Mouse (Mus musculus): ENCODE data around the gene Olfr506. TPM values are rescaled to one million over a fixed set of nuclear protein-coding genes. Genes with fewer than 3 reads are reported as not detected.
"Not testable (repeated sequence)": the region's sequence is repeated elsewhere in the genome, so short reads cannot be mapped to it uniquely, and the experiment has no call there.

Gene Olfr506
- total RNA-seq (2015; ENCODE audit: low replicate concordance): not detected in 2 replicates
- not detected in 2 replicates for total RNA-seq (2017; ENCODE audit: low replicate concordance)

DNA sequence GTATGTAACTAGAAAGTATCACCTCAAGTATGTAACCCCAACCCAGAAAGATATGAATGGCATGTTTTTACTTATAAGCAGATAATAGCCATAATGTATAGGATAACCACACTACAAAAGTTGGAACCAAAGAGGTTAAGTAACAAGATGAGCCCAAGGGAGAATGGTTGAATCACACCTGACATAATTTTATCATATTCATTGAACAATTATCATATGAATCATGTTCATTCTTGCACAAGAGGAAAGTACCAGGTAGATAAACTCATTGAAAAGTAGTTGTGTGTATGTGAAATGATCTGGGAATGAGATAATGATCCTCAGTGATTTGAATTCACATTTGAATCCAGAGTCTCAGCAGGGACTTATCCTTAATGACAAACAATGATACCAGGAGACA, at the start of gene Olfr506:
TSS of gene Olfr506 (plus strand) at position 301 of the 400 bp plus-strand sequence.
- ATAC-seq (replicated peaks; ENCODE audit: low FRiP score, poor library complexity, severe bottlenecking): no peak

- no peak for ATAC-seq (replicated peaks; ENCODE audit: low FRiP score, poor library complexity, severe bottlenecking)
These were observed 44.9 kb upstream of the Olfr506 start, which contains the start of gene Olfr504 for GRCm38 (mm10) chr7:108565693-108566092. TSS of gene Olfr504 (minus strand) at chr7:108565793.

DNA sequence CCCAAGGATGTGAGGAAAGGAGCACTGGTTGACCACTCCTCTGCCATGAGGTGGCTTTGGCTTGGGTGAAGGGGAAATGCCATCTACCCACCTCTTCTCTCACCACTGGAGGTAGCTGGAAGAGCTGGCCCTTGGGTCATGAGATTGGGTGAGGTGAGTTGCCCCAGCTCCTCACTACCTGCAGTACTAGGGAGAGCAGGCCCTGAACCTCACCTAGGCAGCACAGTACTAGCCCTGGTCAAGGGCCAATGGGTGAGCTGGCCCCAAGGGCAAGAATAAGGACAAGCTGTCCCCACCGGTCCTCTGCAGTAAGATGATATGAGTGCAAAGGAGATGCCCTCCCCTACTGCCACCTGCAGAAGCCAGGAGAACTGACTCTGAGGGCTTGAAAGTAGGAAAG, 20.8 kb upstream of the Olfr506 start:
- ATAC-seq (replicated peaks; ENCODE audit: low FRiP score, poor library complexity, severe bottlenecking): no peak

DNA sequence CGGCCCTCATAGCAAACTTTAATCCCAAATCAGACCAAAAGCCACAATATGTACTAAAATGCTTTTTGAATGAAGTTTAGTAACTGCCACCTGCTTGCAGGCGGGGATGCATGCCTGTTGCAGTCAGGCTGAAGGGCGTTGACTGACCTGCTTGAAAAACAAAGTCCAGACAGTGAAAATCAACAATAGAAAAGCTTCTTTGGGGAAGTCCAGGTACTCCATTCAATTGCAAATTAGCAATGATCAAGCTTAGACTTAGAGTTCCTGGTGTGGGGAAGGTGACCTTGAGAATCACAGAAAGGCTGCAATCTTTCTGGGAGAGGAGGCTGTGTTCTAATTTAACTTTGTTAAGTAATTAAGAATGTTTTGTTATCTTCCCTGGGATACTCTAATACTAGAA, 8.7 kb upstream of the Olfr506 start:
- ATAC-seq (replicated peaks; ENCODE audit: low FRiP score, poor library complexity, severe bottlenecking): not testable (repeated sequence)

- no peak for ATAC-seq (replicated peaks; ENCODE audit: low FRiP score, poor library complexity, severe bottlenecking)
These were observed 3.5 kb downstream of the Olfr506 start for GRCm38 (mm10) chr7:108614110-108614509.

GRCm38 (mm10) chr7:108616781-108617180, 6.2 kb downstream of the Olfr506 start:
- ATAC-seq (replicated peaks; ENCODE audit: low FRiP score, poor library complexity, severe bottlenecking): not testable (repeated sequence)

DNA sequence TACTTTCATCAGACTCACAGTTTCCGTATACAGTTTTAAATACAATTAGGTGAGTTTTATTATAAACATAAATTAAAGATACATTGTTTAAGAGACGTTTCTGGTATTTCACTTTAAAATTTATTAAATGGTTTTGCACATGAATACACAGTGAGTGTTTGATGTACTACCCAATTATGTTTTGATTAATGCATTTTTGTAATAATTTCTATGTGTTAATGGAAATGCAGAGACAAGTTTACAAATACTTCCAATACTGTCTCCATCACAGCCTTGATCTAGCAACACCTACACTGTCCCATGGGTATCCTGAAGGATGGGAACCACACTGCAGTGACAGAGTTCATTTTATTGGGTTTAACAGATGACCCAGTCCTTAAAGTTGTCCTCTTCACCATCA, 10.9 kb downstream of the Olfr506 start, which contains the start of gene Olfr507:
TSS of gene Olfr507 (plus strand) at position 301 of the 400 bp plus-strand sequence.
- ATAC-seq (replicated peaks; ENCODE audit: low FRiP score, poor library complexity, severe bottlenecking): no peak

GRCm38 (mm10) chr7:108629694-108630093, 19.1 kb downstream of the Olfr506 start, which contains the start of gene Olfr508:
TSS of gene Olfr508 (plus strand) at chr7:108629994.
- no peak for ATAC-seq (replicated peaks; ENCODE audit: low FRiP score, poor library complexity, severe bottlenecking)

GRCm38 (mm10) chr7:108651806-108652205, 41.2 kb downstream of the Olfr506 start, which contains the start of gene Olfr509:
TSS of gene Olfr509 (minus strand) at chr7:108651906.
- ATAC-seq (replicated peaks; ENCODE audit: low FRiP score, poor library complexity, severe bottlenecking): no peak

- no peak for ATAC-seq (replicated peaks; ENCODE audit: low FRiP score, poor library complexity, severe bottlenecking)
These were observed 51.8 kb downstream of the Olfr506 start for GRCm38 (mm10) chr7:108662419-108662818.

Other genes with a start within 250 kb of the Olfr506 start
- gene Olfr494, start 245.5 kb upstream of the Olfr506 start, total RNA-seq (2015; ENCODE audit: low replicate concordance): not detected in 2 replicates
- not detected in 2 replicates for gene Olfr494, start 245.5 kb upstream of the Olfr506 start, total RNA-seq (2017; ENCODE audit: low replicate concordance)
- not detected in 2 replicates for gene Olfr495, start 217.6 kb upstream of the Olfr506 start, total RNA-seq (2015; ENCODE audit: low replicate concordance)
- not detected in 2 replicates for gene Olfr495, start 217.6 kb upstream of the Olfr506 start, total RNA-seq (2017; ENCODE audit: low replicate concordance)
- gene Olfr497, start 190.4 kb upstream of the Olfr506 start, total RNA-seq (2015; ENCODE audit: low replicate concordance): not detected in 2 replicates
- gene Olfr497, start 190.4 kb upstream of the Olfr506 start, total RNA-seq (2017; ENCODE audit: low replicate concordance): not detected in 2 replicates
- not detected in 2 replicates for gene Olfr498, start 145.5 kb upstream of the Olfr506 start, total RNA-seq (2015; ENCODE audit: low replicate concordance)
- 0.13 TPM in 1 of 2 replicates, not detected in the other for gene Olfr498, start 145.5 kb upstream of the Olfr506 start, total RNA-seq (2017; ENCODE audit: low replicate concordance)
- gene Olfr502, start 85.7 kb upstream of the Olfr506 start, total RNA-seq (2015; ENCODE audit: low replicate concordance): not detected in 2 replicates
- gene Olfr502, start 85.7 kb upstream of the Olfr506 start, total RNA-seq (2017; ENCODE audit: low replicate concordance): not detected in 2 replicates
- not detected in 2 replicates for gene Olfr503, start 66.3 kb upstream of the Olfr506 start, total RNA-seq (2015; ENCODE audit: low replicate concordance)
- not detected in 2 replicates for gene Olfr503, start 66.3 kb upstream of the Olfr506 start, total RNA-seq (2017; ENCODE audit: low replicate concordance)
- not detected in 2 replicates for gene Olfr504, start 45.0 kb upstream of the Olfr506 start, total RNA-seq (2015; ENCODE audit: low replicate concordance)
- not detected in 2 replicates for gene Olfr504, start 45.0 kb upstream of the Olfr506 start, total RNA-seq (2017; ENCODE audit: low replicate concordance)
- gene Olfr507, start 11.0 kb downstream of the Olfr506 start, total RNA-seq (2015; ENCODE audit: low replicate concordance): not detected in 2 replicates
- not detected in 2 replicates for gene Olfr507, start 11.0 kb downstream of the Olfr506 start, total RNA-seq (2017; ENCODE audit: low replicate concordance)
- not detected in 2 replicates for gene Olfr508, start 19.2 kb downstream of the Olfr506 start, total RNA-seq (2015; ENCODE audit: low replicate concordance)
- gene Olfr508, start 19.2 kb downstream of the Olfr506 start, total RNA-seq (2017; ENCODE audit: low replicate concordance): not detected in 2 replicates
- gene Olfr509, start 41.1 kb downstream of the Olfr506 start, total RNA-seq (2015; ENCODE audit: low replicate concordance): not detected in 2 replicates
- not detected in 2 replicates for gene Olfr509, start 41.1 kb downstream of the Olfr506 start, total RNA-seq (2017; ENCODE audit: low replicate concordance)
- not detected in 2 replicates for gene Olfr510, start 55.6 kb downstream of the Olfr506 start, total RNA-seq (2015; ENCODE audit: low replicate concordance)
- gene Olfr510, start 55.6 kb downstream of the Olfr506 start, total RNA-seq (2017; ENCODE audit: low replicate concordance): not detected in 2 replicates
- gene Olfr512, start 102.5 kb downstream of the Olfr506 start, total RNA-seq (2015; ENCODE audit: low replicate concordance): not detected in 2 replicates
- gene Olfr512, start 102.5 kb downstream of the Olfr506 start, total RNA-seq (2017; ENCODE audit: low replicate concordance): not detected in 2 replicates
- not detected in 2 replicates for gene Olfr513, start 140.2 kb downstream of the Olfr506 start, total RNA-seq (2015; ENCODE audit: low replicate concordance)
- gene Olfr513, start 140.2 kb downstream of the Olfr506 start, total RNA-seq (2017; ENCODE audit: low replicate concordance): not detected in 2 replicates
- not detected in 2 replicates for gene Olfr514, start 215.2 kb downstream of the Olfr506 start, total RNA-seq (2015; ENCODE audit: low replicate concordance)
- gene Olfr514, start 215.2 kb downstream of the Olfr506 start, total RNA-seq (2017; ENCODE audit: low replicate concordance): not detected in 2 replicates
- gene Olfr516, start 239.7 kb downstream of the Olfr506 start, total RNA-seq (2015; ENCODE audit: low replicate concordance): not detected in 2 replicates
- not detected in 2 replicates for gene Olfr516, start 239.7 kb downstream of the Olfr506 start, total RNA-seq (2017; ENCODE audit: low replicate concordance)

Measured in erythroid progenitor cell, adult 5-6 weeks (primary cell).